Mouse (Mus musculus) cerebellum, postnatal 4 days (tissue): Measurements from ENCODE around the gene Rmdn3.

Source experiments
- DNase-seq, 2 experiments: peaks; one replicate each; pipeline ENCODE4 v3.0.0; 2022; ENCODE audit warnings: low spot score in 2 of 2, mixed read lengths in 1 of 2

Rmdn3 gene

GRCm38 (mm10) chr2:119101552-119101951 lies 55.3 kb downstream of the Rmdn3 start:
- no peak for DNase-seq
